Mouse (Mus musculus): ENCODE data around the gene Cstf3.

DNA sequence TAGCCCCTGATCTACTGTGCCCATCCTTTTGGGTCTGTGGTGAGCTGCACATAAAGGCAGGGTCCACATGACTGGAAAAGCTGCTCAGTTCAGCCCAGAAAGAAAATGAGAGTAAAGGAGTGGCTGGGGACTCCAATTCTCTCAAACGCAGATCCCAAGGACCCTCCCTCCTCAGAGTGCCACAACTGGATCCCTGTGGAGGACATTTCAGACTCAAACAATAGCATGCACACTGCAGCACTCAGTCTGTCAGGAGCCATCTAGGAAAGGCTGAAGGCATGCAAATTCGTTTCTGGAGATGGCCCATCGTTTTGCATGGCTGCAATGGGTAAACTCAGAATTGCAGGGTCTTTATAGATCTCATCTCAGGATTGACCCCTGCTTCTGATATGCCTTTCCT, 112.8 kb downstream of the Cstf3 start:
- no peak for TF ChIP-seq CTCF (IDR thresholded peaks at IDR 0.05; ENCODE audit: low read depth)
- TF ChIP-seq EP300 (IDR thresholded peaks at IDR 0.05; ENCODE audit: low read depth) = no peak

Measured in heart, postnatal 0 days (tissue).